Mouse (Mus musculus) heart, embryonic 12.5 days (tissue): ENCODE results near the gene Bdh2. TPM values are rescaled to one million over a fixed set of nuclear protein-coding genes. Genes with fewer than 3 reads are reported as not detected.
A peak's percentile ranks its signal among the peaks of the same experiment; 100 is the strongest.

ENCODE experiments used
- ATAC-seq: fragments of 200-750 bp; cut with Nextera tagmentation; 2 replicates; pipeline ENCODE4 v1.8.0; 2017; ENCODE audit warnings: moderate TSS enrichment, moderate library complexity; ENCODE audit not compliant: insufficient number of reproducible peaks, low FRiP score
- H3K27ac ChIP-seq: fragments of 300-500 bp; sonication (generic); 2 replicates; pipeline ENCODE4 v1.5.1; 2016; ENCODE audit warnings: mild to moderate bottlenecking, moderate library complexity; ENCODE audit not compliant: poor library complexity, severe bottlenecking
- H3K27me3 ChIP-seq: fragments of 300-500 bp; sonication (generic); replicated peaks from 2 replicates; pipeline ENCODE4 v1.6.1; 2016; ENCODE audit warnings: mild to moderate bottlenecking, moderate library complexity
- H3K36me3 ChIP-seq: fragments of 300-500 bp; sonication (generic); 2 replicates; pipeline ENCODE4 v1.6.1; 2016; ENCODE audit warnings: mild to moderate bottlenecking, moderate library complexity
- H3K4me1 ChIP-seq: fragments of 300-500 bp; sonication (generic); replicated peaks from 2 replicates; pipeline ENCODE4 v1.6.1; 2016; ENCODE audit warnings: mild to moderate bottlenecking
- H3K4me2 ChIP-seq: fragments of 300-500 bp; sonication (generic); 2 replicates; pipeline ENCODE4 v1.6.1; 2016; ENCODE audit warnings: mild to moderate bottlenecking, moderate library complexity
- H3K4me3 ChIP-seq: fragments of 300-500 bp; sonication (generic); 2 replicates; pipeline ENCODE4 v1.5.1; 2016; ENCODE audit warnings: mild to moderate bottlenecking
- H3K9ac ChIP-seq: fragments of 300-500 bp; sonication (generic); 2 replicates; pipeline ENCODE4 v1.6.1; 2016; ENCODE audit warnings: mild to moderate bottlenecking, moderate library complexity
- H3K9me3 ChIP-seq: fragments of 300-500 bp; sonication (generic); replicated peaks from 2 replicates; pipeline ENCODE4 v1.6.1; 2016; ENCODE audit warnings: mild to moderate bottlenecking, moderate library complexity
- whole genome bisulfite sequencing: fragments of 180-500 bp; shearing (Covaris S2); methylation state at CpG from one replicate; pipeline ENCODE4 v1.1.7; 2016; 5-methylcytosine and 5-hydroxymethylcytosine counted together
- polyA plus RNA-seq: library from polyadenylated mRNA; unstranded; fragments of >200 nt; fragmentation: Nextera tagmentation; extraction: Ambion mirVana; gene quantifications from 2 replicates; pipeline ENCODE4 v1.2.1, GENCODE M21; 2016

Gene Bdh2
- 2.4 and 3.0 TPM in 2 replicates for polyA plus RNA-seq

- H3K9me3 ChIP-seq = no peaks in the 10 kb centered on the region
- no peak within 1 kb of the TSS for H3K27ac ChIP-seq
- 0 out of 2 replicates have a peak, but pooled peaks cover 2% of the 10 kb centered on the region for H3K27me3 ChIP-seq
- 0 out of 2 replicates have a peak, but pooled peaks have one; percentile 54 for ATAC-seq
- H3K9ac ChIP-seq = no peak within 1 kb of the TSS
- WGBS = 28% methylated on average over 14 of the region's 14 CpGs
- peak within 1 kb of the TSS; percentile 33; the same call in 1 of the 2 replicates for H3K4me2 ChIP-seq
- H3K4me1 ChIP-seq = no peaks in the 10 kb centered on the region
- H3K36me3 ChIP-seq = no peaks in the 10 kb centered on the region
- no peak within 1 kb of the TSS for H3K4me3 ChIP-seq
Observed at GRCm38 (mm10) chr3:135280669-135281415, at the start of gene Bdh2. TSS of gene Bdh2 (plus strand) at chr3:135281221.

DNA sequence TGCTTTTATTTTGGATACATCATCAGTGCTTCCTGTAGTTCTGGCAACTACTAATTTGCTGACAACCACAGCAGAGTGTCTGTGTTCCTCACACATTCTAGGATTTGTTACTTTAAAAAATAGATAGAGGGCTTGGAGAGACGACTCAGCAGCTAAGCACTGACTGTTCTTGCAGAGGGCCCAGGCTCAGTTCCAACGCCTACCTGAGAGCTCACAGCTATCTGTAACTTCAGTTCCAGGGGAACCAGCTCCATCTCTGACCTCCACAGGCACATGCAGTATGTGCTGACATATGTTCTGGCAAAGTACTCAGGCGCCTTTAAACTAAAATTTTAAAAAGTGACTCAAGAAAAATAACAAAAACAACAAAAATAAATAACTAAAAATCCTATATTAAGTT lies 49.0 kb upstream of the Bdh2 start:
- peaks cover 63% of the 10 kb centered on the region for H3K36me3 ChIP-seq
- WGBS = 67% methylated on average over 3 of the region's 3 CpGs

DNA sequence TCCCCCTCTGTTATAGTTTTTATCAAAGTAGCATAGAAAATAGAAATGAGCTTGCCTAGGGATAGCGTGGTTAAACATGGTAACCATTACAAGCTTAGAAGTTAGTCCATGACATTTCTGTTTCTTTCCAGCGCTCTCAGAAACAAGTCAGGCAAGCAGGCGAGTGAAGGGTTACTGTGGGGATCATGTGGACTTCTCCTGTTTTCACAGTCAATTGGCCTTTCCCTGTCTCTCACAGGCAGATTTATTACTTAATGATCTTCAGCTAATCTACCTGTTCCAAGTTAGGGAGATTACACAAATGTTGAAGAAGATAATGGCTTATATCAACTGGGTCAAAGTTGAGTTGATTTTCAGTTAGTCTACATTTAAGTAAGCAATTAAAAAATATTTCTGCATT lies 48.6 kb upstream of the Bdh2 start:
- Histone ChIP-seq H3K9me3 (no peaks in the 10 kb centered on the region), H3K27me3 (no peaks in the 10 kb centered on the region), H3K27ac (no peak overlapping the region), H3K4me2 (no peak overlapping the region), H3K9ac (no peak overlapping the region), H3K36me3 (peaks cover 66% of the 10 kb centered on the region), H3K4me3 (no peak overlapping the region), H3K4me1 (no peaks in the 10 kb centered on the region)
- 95% methylated on average over 3 of the region's 3 CpGs for WGBS
- ATAC-seq = no peak

More for the DNA sequence above, 49.0 kb upstream of the Bdh2 start:
- Histone ChIP-seq H3K27ac (no peak overlapping the region), H3K27me3 (no peaks in the 10 kb centered on the region), H3K4me3 (no peak overlapping the region), H3K4me2 (no peak overlapping the region), H3K4me1 (no peaks in the 10 kb centered on the region), H3K9ac (no peak overlapping the region), H3K9me3 (no peaks in the 10 kb centered on the region)
- ATAC-seq = no peak

GRCm38 (mm10) chr3:135245733-135246132 lies 35.3 kb upstream of the Bdh2 start:
- no peak overlapping the region for H3K4me3 ChIP-seq
- H3K9ac ChIP-seq = no peak overlapping the region
- no peaks in the 10 kb centered on the region for H3K9me3 ChIP-seq
- no peaks in the 10 kb centered on the region for H3K27me3 ChIP-seq
- no peak for ATAC-seq
- H3K4me1 ChIP-seq = no peaks in the 10 kb centered on the region
- no peak overlapping the region for H3K27ac ChIP-seq
- H3K36me3 ChIP-seq = peaks cover 85% of the 10 kb centered on the region
- no peak overlapping the region for H3K4me2 ChIP-seq

DNA sequence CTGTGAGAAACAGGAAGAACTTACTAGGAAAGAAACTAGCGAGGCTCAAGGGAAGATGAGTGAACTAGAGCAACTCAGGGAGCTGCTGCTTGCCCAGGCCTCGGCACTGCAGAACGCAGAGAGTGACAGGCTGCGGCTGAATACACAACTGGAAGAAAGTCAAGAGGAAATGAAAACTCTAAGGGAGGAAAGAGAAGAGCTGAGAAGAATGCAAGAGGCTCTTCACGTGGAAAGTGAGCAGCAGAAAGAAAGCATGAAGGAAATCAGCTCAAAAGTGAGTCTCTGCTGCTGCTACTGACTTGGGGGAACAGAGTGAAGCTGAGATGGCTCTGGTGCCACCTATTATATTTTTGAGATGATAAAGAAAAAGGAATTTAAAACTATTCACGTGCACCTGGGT lies 34.2 kb upstream of the Bdh2 start:
- H3K9me3 ChIP-seq = no peaks in the 10 kb centered on the region
- ATAC-seq = no peak
- 91% methylated on average over 6 of the region's 6 CpGs for WGBS

DNA sequence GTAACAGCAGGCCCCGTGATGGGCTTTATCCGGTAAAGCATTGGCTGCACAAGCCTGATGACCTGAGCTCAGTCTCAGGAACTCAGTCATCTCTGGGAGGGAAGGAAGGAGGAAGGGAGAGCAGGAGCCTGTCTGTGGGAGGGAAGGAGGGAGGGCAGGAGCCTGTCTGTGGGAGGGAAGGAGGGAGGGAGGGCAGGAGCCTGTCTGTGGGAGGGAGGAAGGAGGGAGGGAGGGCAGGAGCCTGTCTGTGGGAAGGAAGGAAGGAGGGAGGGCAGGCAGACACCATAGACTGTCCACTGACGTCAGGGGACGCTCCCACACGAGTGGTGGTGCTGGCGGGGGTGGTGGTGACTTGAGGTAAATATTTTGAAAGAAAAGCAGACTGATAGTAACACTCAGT lies 31.9 kb upstream of the Bdh2 start:
- ATAC-seq = peak; percentile 88
- Histone ChIP-seq H3K4me3 (no peak overlapping the region), H3K4me1 (no peaks in the 10 kb centered on the region), H3K4me2 (no peak overlapping the region), H3K27me3 (no peaks in the 10 kb centered on the region), H3K9me3 (no peaks in the 10 kb centered on the region), H3K27ac (no peak overlapping the region), H3K36me3 (peaks cover 71% of the 10 kb centered on the region), H3K9ac (no peak overlapping the region)
- WGBS = 81% methylated on average over 6 of the region's 6 CpGs

More for the DNA sequence above, 34.2 kb upstream of the Bdh2 start:
- no peaks in the 10 kb centered on the region for H3K4me1 ChIP-seq
- no peaks in the 10 kb centered on the region for H3K27me3 ChIP-seq
- H3K36me3 ChIP-seq = peaks cover 87% of the 10 kb centered on the region
- no peak overlapping the region for H3K27ac ChIP-seq
- H3K9ac ChIP-seq = no peak overlapping the region
- H3K4me3 ChIP-seq = no peak overlapping the region
- H3K4me2 ChIP-seq = no peak overlapping the region

DNA sequence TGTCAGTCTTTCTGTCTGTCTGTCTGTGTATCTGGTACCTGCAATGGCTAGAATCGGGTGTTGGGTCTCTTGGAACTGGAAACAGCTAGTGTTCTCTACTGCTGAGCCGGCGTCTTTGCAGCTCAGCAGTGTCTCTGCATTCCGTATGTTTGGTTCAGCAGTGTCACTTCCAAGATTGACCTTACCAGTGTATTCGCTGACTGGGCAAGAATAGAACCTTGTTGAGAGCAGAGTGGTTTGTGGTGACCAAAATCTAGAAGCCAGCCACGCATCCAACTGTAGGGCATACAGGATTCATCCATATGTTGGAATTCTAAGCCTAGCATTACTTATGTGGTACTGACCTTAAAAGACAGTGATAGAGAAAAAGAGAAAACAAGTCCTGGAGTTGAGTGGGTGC lies 29.2 kb upstream of the Bdh2 start:
- Histone ChIP-seq H3K36me3 (peaks cover 67% of the 10 kb centered on the region), H3K4me2 (no peak overlapping the region), H3K9ac (no peak overlapping the region), H3K9me3 (no peaks in the 10 kb centered on the region), H3K27me3 (no peaks in the 10 kb centered on the region), H3K27ac (no peak overlapping the region), H3K4me3 (no peak overlapping the region), H3K4me1 (no peaks in the 10 kb centered on the region)
- 88% methylated on average over 6 of the region's 6 CpGs for WGBS
- no peak for ATAC-seq

DNA sequence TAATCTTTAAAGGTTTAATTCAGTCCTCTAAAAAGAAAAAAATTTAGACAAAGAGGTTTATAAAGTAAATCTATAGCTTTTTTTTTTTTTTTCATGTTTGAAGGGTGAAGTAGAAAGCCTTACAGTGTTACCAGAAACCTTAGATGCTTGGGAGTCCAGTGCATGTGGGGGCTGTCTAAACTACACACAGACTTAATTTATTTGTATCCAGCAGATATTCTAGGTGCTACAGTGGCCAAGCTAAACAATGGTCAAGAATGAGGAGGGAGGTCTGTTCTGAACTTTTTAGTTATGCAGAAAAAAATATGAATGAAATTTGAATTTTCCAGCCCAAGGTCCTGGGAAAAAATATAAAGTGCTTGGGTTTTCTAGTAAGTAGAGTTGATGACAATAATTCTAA lies 26.2 kb upstream of the Bdh2 start:
- Histone ChIP-seq H3K4me3 (no peak overlapping the region), H3K4me2 (no peak overlapping the region), H3K27ac (no peak overlapping the region), H3K9ac (no peak overlapping the region), H3K36me3 (peaks cover 69% of the 10 kb centered on the region), H3K27me3 (no peaks in the 10 kb centered on the region), H3K4me1 (no peaks in the 10 kb centered on the region), H3K9me3 (no peaks in the 10 kb centered on the region)
- no peak for ATAC-seq

- peaks cover 80% of the 10 kb centered on the region for H3K36me3 ChIP-seq
- no peak for ATAC-seq
- H3K4me1 ChIP-seq = no peaks in the 10 kb centered on the region
- H3K4me2 ChIP-seq = no peak overlapping the region
- no peaks in the 10 kb centered on the region for H3K9me3 ChIP-seq
- H3K4me3 ChIP-seq = no peak overlapping the region
- no peak overlapping the region for H3K9ac ChIP-seq
- no peaks in the 10 kb centered on the region for H3K27me3 ChIP-seq
- H3K27ac ChIP-seq = no peak overlapping the region
- WGBS = 93% methylated on average over 10 of the region's 10 CpGs
Observed at GRCm38 (mm10) chr3:135258919-135259318, 22.1 kb upstream of the Bdh2 start.

GRCm38 (mm10) chr3:135260233-135260632 lies 20.8 kb upstream of the Bdh2 start:
- 92% methylated on average over 7 of the region's 7 CpGs for WGBS
- ATAC-seq = no peak
- Histone ChIP-seq H3K9me3 (no peaks in the 10 kb centered on the region), H3K4me1 (no peaks in the 10 kb centered on the region), H3K9ac (no peak overlapping the region), H3K27ac (no peak overlapping the region), H3K27me3 (no peaks in the 10 kb centered on the region), H3K36me3 (peaks cover 85% of the 10 kb centered on the region), H3K4me2 (no peak overlapping the region), H3K4me3 (no peak overlapping the region)

DNA sequence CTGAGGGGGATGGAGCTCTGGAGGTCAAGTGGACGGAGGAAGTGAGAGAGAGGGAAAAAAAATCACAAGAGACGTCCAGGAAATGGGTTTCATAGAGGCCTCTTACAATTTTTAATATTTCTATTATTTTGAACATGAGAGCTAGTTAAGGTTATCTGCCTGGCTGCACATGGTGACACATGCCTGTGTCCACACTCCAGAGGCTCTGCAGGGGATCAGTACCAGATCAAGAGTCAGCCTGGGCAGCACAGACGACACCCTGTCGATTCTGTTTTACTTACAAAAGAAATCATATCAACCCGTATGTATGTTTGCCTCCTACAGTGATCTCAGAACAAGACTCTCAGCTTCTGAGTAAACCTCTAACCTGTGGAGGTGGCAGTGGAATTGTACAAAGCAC lies 12.4 kb upstream of the Bdh2 start:
- no peak for ATAC-seq
- Histone ChIP-seq H3K4me1 (no peaks in the 10 kb centered on the region), H3K4me3 (no peak overlapping the region), H3K27me3 (no peaks in the 10 kb centered on the region), H3K27ac (no peak overlapping the region), H3K9me3 (no peaks in the 10 kb centered on the region), H3K4me2 (no peak overlapping the region), H3K36me3 (peaks cover 82% of the 10 kb centered on the region), H3K9ac (no peak overlapping the region)
- WGBS = 86% methylated on average over 5 of the region's 5 CpGs
